Mouse (Mus musculus): ENCODE data around the gene Exoc4.

The Exoc4 gene

DNA sequence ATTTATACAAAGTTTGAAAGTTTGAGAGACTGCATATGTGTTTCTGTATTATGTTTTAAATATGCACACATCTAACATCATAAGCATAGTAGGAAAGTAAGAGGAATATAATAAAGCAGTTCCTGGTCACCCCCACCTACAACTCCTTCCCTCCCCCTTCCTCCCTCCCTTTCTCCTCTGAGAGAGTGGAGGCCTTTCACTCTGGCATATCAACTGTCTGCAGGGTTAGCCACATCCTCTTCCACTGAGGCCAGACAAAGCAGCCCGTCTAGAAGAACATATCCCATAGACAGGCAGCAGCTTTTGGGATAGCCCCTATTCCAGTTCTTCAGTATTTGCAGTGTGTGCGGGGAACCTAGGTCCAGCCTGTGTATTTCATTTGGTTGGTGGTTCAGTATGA, 382.2 kb downstream of the Exoc4 start:
- no peak for DNase-seq (ENCODE audit: low spot score)

DNA sequence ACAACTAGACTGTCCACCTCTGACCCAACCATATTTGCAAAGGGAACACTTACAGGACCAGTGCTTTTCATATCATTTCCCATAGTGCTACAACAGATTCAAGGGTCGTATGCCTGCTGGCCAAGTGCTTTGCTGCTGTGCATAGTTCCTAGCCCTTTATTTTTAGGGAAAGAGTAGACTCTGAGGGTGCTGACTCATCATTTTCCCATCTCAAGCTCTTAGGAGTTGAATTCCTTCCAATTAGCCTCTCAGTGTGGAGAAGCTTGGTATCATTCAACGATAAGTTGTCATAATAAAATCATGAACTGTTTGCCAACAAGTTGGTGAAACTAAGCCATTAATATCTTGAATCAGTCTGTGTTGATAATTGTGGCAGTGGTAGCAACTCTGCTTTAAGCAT, 388.3 kb downstream of the Exoc4 start:
- no peak for DNase-seq (ENCODE audit: low spot score)

DNA sequence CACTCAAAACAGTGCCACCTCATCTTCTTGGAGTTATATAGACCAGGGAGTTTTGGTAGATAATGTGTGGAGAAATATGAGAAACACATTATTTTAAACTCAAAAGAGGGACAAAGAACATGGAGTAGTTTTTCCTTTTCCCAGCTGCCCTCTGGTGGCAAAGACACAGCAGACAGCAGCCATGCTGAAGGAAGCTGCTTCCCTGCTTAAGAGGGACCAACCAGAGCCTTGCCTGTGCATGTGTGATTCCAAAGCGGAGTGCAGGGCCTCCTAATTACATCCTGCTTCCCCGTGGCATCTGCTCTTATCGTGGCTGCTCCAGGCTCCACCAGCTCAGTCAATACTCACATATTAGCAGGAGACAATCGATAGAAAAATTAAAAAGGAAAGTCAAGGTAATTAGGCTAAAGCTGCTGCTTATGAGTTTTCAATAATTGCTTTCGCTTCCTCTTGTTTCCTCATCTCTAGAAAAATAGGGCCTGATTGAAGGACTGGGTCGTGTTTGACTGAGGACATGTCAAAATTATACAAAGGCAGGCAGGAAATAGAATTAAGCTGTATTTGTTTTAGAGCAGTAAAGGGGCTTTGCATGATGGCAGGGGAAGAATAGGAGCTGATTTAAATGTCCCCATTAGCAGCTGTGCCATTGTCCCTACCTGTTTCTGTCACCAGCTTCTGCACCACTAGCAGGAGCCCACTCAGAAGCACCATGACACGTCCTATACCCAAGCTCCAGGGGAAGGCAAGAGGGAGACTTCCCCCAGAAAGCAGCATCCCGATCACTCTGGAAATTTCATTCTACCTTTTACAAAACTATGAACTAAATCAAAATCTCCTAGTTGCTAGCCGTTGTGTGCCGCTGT, 433.1 kb downstream of the Exoc4 start:
- DNase-seq (ENCODE audit: low spot score), result peak; percentile 68

DNA sequence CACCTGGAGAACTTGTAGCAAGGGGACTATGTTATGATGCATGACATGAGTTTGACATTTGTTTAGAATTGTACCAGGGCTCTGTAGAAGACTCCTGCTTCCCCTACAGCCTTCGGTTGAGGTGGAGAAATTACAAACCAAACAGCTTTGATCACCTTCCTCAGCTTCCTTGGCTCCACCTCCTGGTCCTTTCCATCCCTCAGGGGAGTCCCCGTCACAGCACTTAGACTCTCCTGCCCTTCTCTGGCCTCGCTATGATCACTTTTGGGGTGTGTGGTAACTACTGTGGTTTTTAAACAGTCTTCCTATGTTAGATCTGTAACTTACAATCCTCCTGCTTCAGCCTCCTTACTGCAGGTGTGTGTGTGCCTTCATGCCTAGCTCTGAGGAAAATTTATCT, 434.6 kb downstream of the Exoc4 start:
- no peak for DNase-seq (ENCODE audit: low spot score)

DNA sequence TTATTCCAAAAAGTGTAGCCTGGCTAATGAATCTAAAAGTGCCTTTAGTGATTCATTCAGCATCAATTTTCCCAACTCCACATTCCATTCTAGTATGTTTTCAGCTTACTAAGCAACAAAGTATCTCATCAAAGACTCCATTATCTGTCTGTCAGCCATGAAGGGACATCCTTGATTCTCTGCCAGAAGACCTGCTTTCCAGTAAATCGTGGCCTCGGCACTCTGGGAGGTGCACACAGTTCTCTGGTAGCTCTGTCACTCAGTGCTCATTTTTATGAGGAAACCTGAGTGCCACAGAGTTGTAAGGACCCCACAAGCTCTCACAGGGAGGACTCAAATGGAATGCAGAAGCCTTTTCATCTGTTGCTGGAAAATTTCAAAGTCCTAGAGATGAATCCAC, 436.4 kb downstream of the Exoc4 start:
- no peak for DNase-seq (ENCODE audit: low spot score)

DNA sequence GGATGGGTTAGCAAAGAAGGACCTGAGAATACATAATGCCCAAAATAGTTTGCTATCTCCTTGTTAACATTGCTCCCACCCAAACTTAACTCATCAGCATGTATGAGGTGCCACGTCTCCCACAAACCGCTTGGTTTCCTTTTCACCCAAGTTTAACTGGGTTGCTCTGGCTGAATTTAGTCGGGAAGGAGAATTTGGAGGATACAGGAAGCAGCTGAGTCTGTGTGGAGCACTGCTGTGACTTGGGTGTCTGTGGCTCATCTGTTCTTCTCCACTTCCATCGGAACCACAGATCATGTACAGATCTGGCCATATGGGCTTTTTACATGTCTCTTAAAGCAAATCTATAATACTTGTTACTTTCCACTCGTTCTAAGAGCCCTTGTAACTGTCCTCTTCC, 441.7 kb downstream of the Exoc4 start:
- DNase-seq (ENCODE audit: low spot score), result no peak

DNA sequence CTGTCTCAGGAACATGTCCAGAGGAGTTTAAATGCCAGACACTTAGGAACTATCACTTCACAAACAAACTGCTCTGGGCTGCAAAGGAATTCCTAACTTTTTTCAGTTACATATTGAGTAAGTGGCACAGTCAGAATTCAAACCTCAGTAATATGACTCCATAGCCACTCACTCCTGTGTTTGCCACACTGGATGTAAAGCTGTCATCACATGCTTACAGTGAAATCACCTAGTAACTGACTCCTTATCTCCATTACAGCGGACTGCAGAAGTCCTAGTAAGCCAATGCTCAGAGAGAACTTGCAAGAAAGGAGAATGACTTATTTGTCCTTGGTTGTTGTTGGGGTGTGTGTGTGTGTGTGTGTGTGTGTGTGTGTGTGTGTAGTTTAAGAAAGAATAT, 448.1 kb downstream of the Exoc4 start:
- DNase-seq (ENCODE audit: low spot score), result no peak

DNA sequence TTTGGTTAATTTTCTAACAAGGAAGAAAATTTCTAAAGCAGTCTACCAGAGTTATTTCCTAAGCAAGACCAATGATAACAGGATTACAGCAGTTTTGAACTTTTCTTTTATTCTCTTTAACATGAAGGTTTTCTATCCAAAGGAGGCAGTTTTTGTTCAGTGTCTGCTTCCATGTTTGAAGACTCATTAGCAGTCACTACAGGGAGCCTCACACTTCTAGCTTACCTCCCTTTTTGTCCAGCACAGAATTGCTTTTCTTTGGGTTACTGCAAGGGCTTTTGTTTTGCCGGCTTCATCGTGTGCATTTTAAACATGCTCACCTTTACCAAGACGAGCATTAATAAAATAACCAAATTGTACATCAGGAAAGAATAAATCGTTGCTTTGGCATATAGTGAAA, 460.0 kb downstream of the Exoc4 start:
- DNase-seq (ENCODE audit: low spot score), result no peak

DNA sequence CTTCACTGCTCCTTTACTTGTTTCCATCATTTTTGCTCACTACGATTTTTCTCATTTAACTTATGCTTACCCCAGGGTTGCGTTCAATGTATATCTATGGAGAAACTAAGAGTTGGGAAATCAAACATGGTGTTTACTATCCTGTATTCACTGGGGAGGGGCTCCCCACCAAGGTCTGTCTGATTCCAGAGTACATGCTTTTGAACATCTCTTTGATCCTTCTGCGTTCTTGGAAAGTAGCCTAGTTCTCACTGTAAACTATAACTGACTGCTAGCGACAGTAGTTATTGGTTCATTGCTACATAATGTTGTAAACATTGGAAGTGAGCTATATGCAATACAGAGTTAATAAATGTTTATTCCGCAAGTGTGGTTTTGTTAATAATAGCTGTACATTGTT, 460.5 kb downstream of the Exoc4 start:
- no peak for DNase-seq (ENCODE audit: low spot score)

DNA sequence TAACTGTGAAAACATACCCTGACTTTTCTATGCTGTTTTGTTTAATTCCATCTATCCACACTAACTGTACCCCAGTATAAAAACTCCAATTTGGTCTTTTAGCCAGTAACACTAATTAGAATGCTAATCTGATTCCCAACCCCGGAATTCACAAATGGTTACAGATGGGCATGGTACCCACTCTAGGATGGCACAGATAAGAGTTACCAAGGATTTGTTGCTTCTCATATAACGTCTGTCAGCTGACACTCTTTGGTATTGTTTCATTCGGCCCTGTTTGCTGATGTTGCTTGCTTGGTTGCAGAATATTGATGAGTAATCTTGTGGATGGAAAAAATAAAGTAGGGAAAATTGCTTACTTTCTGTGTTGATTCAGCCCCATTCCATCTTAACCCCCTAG, 462.9 kb downstream of the Exoc4 start:
- DNase-seq (ENCODE audit: low spot score), result no peak

DNA sequence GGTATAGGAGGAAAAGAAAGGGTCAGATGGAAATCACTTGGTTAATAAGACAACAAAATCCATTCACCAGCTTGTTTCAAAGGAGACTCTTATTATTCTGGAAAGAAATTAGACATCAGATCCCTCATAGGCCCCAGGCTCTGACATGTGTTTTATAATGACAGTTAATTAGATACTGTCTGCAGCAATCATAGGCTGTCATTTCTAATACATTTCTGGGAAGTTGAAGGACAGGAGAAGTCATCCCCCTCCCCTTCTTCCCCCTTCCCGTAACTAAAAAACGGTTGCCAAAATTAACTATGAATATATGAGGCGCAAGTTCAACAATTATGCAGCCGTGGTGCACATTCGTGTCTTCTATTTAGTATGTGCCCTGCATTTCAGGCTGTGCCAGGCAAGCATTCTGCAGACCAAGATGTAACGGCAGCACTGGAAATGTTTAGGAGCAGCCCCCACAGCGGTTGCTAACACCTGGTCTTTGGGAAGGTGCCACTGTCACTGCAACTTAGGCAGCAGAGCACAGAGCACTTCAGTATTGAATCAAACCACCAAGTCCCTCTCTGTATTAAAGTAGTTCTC, 463.7 kb downstream of the Exoc4 start:
- DNase-seq (ENCODE audit: low spot score), result no peak

DNA sequence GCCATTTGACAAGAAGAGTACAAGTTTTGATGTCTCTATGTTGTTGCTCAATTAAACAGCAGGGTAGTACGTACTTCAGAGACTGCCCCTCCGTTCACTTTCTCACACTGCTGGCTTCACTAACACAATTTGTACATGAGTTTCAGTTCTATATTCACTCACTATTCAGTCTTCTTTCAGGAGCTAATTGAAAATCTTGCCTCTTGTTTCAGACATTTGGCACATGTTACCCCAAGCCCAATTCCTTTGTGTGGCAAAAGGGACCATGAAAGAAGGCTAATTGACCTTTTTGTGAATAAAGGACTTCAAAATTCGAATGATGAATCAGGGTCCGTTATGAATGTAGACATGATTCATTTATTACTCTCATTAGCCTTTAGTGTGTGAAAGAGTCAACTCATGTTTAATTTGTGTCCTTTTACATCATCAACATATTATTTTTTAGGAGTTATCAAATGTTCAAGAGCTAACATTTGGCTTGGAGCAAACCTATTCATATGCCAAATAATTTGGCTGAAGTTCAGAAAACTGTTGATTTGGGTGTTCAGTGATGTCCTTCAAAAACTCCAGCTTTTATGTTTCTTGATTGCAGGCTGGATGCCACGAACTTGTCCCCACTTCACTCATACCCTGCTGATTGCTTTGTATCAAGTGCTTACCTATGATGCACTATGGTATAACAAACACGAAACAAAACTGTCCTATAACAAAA, 467.5 kb downstream of the Exoc4 start:
- no peak for DNase-seq (ENCODE audit: low spot score)

DNA sequence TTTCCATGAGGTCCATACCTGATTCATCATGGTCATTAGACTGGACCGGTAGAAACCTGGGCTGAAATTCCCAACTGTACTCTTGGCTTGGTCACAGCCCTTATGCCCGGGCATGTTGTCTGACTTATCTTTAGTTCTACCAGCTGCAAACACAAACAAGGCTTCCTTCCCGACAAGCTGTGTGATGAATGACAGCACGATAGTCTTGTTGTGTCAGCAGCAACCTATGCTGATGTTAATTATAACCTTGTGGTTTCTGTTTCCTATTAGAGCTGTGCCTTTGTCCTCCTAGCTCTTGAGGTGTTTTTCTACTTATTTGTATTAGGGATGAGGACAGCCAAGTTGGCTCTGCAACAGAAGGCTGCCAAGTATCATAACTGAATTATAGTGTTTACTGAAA, 472.3 kb downstream of the Exoc4 start:
- DNase-seq (ENCODE audit: low spot score), result peak; percentile 43

DNA sequence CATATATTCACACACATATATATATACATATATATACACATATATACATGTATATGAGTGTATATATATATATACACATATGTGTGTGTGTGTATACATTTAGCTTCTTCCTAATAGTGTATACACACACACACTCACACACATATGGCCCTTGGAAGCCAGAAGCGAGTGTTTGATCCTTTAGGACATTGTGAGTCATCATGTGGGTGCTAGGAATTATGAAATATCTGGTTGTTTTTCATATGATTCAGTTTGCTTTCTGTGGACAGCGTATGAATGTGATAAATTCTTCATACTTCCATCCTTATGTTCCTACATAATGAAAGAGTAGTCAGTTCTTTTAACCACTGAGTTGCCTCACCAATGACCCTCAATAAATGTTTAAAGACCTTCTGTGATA, 473.9 kb downstream of the Exoc4 start:
- no peak for DNase-seq (ENCODE audit: low spot score)

DNA sequence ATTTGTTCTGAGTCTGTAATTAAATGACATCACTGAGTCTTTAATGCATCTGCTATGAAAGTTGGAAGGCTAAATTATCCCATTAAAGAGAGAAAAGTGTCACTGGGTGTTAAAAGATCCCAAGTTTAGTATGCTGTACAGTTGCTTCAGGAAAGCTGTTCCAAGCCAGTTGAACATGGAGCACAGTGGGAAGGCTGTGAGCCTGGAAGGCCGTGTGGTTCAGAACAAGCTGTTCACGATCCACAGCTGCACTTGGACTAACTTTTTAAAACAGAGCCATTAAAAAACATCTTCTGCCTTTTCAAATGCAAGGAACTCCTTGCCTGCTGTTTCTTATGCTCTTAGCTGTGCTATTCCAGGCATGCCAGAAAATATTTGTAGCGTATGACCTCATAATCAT, 475.7 kb downstream of the Exoc4 start:
- DNase-seq (ENCODE audit: low spot score), result no peak

DNA sequence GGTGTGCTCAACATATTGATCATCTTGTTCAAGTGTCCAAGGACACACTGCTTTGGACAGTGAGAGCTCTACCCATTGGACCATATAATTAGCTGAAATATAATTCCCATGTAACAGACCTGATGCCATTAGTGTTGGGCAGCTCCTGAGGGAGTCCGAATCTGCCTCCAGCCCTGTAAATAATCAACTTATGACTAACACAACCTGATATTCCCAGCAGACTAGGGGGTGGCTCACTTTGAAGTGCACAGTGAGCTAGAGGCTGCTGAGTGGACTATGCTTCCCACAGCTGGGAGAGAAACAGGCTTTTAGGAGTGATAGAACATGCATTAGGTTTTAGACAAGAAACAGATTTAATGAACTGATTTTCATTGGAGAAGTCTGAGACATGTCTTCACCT, 478.4 kb downstream of the Exoc4 start:
- peak; percentile 21 for DNase-seq (ENCODE audit: low spot score)

DNA sequence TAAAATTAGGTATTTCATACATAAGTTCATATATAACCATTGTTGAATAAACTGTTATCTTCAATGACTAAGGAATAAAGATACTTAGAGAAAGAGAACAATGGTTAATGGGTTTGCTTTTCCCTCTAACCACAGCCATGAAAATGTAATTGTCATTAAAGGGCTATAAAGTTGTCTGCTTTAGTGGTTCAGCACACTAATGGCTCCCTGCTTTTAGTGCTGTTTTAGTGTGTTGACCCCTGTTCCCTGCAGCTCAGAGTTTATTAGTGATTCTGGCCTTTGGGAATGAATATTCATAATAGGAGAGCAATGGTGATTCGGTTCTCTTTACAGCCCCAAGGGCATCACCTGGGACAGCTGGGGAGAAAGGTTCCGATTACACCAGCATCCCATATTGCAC, 483.3 kb downstream of the Exoc4 start:
- DNase-seq (ENCODE audit: low spot score), result no peak

DNA sequence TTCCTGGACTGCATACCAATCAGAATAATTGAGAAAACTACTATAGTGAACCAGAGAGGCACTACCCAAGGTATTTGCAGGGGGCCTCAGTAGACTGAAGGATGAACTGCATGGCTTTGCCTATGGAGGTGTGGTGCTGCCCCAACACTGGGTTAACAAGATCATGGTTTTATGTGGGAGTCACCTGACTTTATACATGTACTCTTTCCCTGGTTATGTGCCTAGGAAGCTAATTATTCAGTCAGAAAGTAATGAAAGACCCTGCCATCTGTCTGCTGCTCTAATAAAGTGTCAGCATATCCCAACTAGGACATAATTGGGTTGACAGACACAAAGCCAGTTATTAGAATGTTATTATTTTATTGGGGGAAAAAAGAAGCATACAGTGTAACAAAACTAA, 484.7 kb downstream of the Exoc4 start:
- no peak for DNase-seq (ENCODE audit: low spot score)

DNA sequence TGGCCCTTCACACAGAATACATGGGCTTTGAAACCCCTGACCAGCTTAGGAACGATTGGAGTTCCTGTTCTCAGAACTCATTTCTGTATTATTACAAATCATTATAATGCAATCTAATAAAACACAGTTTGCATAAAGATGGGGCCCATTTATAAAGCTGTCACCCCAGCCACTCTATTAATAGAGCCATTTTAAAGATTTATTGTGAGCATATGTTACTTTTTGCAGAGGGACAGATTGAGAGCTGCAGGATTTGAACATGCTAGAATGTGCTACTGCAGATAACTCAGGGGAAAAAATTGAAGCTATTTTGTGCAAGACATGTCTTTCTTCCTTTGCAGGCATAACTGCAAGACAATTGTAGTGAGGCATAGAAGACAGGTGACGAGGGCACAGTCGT, 485.1 kb downstream of the Exoc4 start:
- no peak for DNase-seq (ENCODE audit: low spot score)

DNA sequence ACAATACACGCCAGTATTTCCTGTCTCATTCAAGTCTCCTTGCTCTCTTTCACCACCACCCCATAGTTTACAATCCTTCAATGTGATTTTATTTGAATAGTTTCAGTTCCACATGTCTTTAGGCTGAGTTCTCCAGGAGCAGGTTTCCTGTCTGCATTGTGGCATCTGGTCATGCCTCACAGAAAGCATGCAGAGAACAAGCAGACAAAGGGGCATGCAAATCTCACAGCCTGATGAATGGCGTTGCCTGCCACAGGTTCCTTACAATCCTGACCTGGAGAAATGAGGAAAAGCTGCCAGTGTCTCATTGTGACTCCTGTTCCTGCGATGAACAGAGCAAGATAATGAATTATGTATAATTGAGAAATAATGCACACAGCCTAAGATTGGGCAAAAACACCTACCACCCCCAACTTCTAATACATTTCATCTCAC, 490.0 kb downstream of the Exoc4 start:
- DNase-seq (ENCODE audit: low spot score), result no peak

DNA sequence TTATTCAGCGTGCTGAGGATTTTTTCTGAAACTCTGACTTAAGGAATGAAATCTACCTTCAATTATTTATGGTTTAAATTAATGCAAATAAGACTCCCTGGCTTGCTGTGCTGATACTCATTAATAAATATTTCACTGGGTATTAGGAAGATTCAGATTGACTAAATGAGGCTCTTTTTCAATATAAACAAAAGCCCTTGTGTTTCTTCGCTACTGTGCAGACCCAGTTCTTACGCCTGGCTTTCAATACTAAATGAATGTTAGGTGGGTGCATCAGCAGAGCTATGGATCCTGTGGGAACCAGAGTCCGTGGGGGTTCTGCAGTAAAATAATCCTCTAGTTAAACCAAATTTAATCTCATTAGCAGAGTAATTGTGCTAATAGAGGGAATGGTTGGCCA, 490.4 kb downstream of the Exoc4 start:
- DNase-seq (ENCODE audit: low spot score), result no peak

DNA sequence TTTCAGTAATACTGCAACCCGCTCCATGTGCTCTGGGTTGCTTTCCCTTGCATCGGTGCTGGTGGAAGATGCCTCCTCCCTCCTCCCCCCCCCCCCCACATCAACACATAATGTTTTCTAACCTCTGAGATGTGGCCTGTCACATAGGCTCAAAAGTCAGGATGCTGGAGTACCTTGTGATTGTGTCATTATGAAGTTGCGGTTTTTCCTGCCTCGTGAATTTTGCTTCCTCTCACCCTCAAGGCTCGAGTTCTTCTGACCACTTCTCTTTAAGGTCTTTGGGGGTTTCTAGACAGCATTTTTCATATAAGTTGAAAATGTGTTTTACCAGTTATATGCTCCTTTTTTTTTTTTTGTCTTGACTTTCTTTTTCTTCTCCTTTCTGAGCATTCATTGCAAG, 507.1 kb downstream of the Exoc4 start:
- DNase-seq (ENCODE audit: low spot score), result no peak

DNA sequence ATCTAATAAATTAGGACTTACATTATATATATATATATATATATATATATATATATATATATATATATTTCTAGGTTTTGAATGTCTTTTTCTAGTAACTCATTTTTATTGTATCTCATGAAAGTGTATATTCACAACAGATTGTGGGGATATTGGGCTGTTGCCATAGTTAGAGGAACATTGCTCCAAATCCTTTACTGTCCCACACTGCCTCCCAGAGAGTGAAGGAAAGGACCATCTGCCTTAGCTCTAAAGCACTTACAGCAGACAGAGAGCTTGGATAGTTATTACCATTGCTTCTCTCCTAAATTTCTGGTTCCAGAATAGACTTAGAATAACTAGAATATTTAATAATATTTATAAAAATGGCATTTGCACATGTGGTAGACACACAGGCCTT, 512.7 kb downstream of the Exoc4 start:
- DNase-seq (ENCODE audit: low spot score), result no peak
